Mouse (Mus musculus): Measurements from ENCODE around the gene Fzr1.
A peak's percentile ranks its signal among the peaks of the same experiment; 100 is the strongest.

Fzr1 gene

GRCm38 (mm10) chr10:81401205-81401520 lies 22.8 kb upstream of the Fzr1 start:
- no peak for DNase-seq

- no peak for DNase-seq
These were observed 22.3 kb upstream of the Fzr1 start for GRCm38 (mm10) chr10:81400371-81401204.

GRCm38 (mm10) chr10:81399798-81400308 lies 21.5 kb upstream of the Fzr1 start:
- DNase-seq, result no peak

- DNase-seq, result no peak
These were observed 21.0 kb upstream of the Fzr1 start for GRCm38 (mm10) chr10:81399296-81399695.

GRCm38 (mm10) chr10:81396749-81397148 lies 18.4 kb upstream of the Fzr1 start:
- no peak for DNase-seq

GRCm38 (mm10) chr10:81395865-81396264 lies 17.5 kb upstream of the Fzr1 start:
- DNase-seq, result no peak

- peak; percentile 79 for DNase-seq
These were observed 16.8 kb upstream of the Fzr1 start for GRCm38 (mm10) chr10:81395127-81395526.

- DNase-seq, result peak; percentile 64
These were observed 15.2 kb upstream of the Fzr1 start for GRCm38 (mm10) chr10:81393456-81394063.

- peak; percentile 75 for DNase-seq
These were observed 14.5 kb upstream of the Fzr1 start, which contains the start of gene Smim24 for GRCm38 (mm10) chr10:81392781-81393185. Gene Smim24, plus strand, starts transcription at chr10:81393051.

- DNase-seq, result no peak
These were observed 14.0 kb upstream of the Fzr1 start for GRCm38 (mm10) chr10:81392270-81392669.

- no peak for DNase-seq
These were observed 12.3 kb upstream of the Fzr1 start for GRCm38 (mm10) chr10:81390678-81390965.

GRCm38 (mm10) chr10:81389801-81390677 lies 11.7 kb upstream of the Fzr1 start:
- DNase-seq, result peak; percentile 85

- DNase-seq, result peak; percentile 66
These were observed 11.1 kb upstream of the Fzr1 start for GRCm38 (mm10) chr10:81389373-81389772.

- DNase-seq, result no peak
These were observed 10.3 kb upstream of the Fzr1 start, which contains the start of gene Gm48552 for GRCm38 (mm10) chr10:81388505-81389055. Gene Gm48552, plus strand, starts transcription at chr10:81389005.

- no peak for DNase-seq
These were observed 9.4 kb upstream of the Fzr1 start for GRCm38 (mm10) chr10:81387716-81388115.

GRCm38 (mm10) chr10:81385603-81386306 lies 7.4 kb upstream of the Fzr1 start:
- no peak for DNase-seq

GRCm38 (mm10) chr10:81384605-81384982 lies 6.3 kb upstream of the Fzr1 start:
- peak; percentile 25 for DNase-seq

- DNase-seq, result peak; percentile 99
These were observed 5.7 kb upstream of the Fzr1 start, which contains the start of the genes Dohh and Gm48551 for GRCm38 (mm10) chr10:81383802-81384604. Gene Dohh, plus strand, starts transcription at chr10:81384428. Gene Gm48551, plus strand, starts transcription at chr10:81384466.

- no peak for DNase-seq
These were observed 3.7 kb upstream of the Fzr1 start for GRCm38 (mm10) chr10:81382039-81382438.

- DNase-seq, result no peak
These were observed 1.6 kb upstream of the Fzr1 start for GRCm38 (mm10) chr10:81379809-81380378.

GRCm38 (mm10) chr10:81379183-81379553 lies 852 bp upstream of the Fzr1 start:
- no peak for DNase-seq

Data from kidney, adult 18-20 months (tissue).